Mouse (Mus musculus) ES-CJ7 (cell line): ENCODE data around the gene Celf5.
A peak's percentile ranks its signal among the peaks of the same experiment; 100 is the strongest.

Experiments used
- DNase-seq: peaks from one replicate; pipeline ENCODE4 v3.0.0; 2011; ENCODE audit warnings: low read depth, low spot score

The Celf5 gene

DNA sequence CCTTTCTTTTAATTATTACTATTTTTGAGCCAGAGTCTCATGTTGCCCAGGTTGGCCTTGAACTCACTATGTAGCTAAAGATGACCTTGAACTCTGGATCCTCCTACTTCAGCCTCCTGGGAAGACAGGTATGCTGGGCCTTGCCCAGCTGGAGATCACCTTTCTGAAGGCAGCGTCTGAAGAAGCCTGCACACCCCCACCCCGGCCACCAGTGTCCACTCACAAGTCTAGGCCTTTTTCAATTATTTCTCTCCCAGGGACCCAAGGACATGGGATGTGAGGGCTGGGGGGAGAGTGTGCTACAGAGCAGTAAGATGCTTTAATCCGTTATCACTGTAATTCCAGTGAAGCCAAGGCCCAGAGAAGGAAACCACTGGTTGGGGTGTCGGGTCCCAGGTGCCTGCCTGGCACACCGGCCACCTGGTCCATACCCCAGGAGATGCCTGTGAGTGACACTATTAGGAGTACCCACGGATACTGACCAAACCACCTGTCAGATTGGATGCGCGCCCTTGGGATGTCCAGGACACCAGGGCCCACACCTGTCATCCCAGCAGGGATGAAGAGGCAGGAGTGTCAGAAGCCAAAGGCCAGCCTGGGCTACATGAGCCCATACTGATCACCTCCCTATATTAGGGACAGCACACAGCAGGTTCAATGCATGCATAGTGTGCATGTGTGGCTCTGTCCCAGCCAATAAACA lies 54.6 kb downstream of the Celf5 start:
- peak; percentile 16 for DNase-seq

GRCm38 (mm10) chr10:81427327-81427726 lies 55.2 kb downstream of the Celf5 start:
- DNase-seq, result no peak

DNA sequence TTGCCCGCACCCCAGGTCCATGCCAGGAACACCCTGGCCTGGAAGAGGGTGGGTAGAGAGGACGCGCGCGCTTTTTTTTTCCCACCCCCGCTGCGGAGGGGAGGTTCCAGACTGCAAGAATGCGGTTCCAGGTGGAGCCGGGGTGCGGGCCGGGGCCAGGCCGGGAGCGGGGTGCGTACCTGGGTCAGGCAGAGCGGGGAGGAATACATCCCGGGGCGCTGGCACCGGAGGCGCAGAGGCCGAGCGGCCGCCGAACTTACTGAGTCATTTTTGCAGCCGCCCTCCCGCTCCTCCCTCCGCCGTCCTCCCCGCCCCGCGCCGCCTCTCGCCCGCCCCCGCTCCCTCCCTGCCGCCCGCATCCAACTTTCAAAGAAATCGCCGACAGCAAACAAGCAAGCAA lies 55.6 kb downstream of the Celf5 start:
- DNase-seq, result peak; percentile 9

DNA sequence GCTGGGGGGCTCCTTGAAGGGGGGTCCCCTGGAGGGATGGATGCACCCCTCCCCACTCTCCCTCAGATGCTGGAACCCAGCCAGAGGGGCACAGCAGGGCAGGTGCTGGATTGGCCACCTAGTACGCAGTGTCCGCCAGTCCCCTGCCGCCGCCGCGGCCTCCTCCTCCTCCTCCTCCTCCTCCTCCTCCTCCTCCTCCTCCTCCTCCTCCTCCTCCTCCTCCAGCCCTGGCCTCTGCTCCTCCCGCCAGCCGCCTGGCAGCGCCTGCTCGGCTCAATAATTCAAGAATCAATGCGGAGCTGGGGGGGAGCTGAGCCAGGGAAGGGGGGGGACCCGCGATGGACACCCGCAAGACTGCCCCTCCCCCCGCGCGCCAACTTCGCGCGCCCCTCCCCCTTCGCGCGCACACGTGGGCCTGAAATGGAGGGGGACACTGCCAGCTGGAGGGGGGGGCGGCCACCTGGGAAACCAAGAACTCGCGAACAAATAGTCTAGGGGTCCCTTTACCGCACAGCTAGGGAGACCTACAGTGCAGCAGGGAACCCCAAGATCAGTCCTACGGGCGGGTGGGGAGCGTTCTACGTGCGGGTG lies 56.3 kb downstream of the Celf5 start:
- no peak for DNase-seq

DNA sequence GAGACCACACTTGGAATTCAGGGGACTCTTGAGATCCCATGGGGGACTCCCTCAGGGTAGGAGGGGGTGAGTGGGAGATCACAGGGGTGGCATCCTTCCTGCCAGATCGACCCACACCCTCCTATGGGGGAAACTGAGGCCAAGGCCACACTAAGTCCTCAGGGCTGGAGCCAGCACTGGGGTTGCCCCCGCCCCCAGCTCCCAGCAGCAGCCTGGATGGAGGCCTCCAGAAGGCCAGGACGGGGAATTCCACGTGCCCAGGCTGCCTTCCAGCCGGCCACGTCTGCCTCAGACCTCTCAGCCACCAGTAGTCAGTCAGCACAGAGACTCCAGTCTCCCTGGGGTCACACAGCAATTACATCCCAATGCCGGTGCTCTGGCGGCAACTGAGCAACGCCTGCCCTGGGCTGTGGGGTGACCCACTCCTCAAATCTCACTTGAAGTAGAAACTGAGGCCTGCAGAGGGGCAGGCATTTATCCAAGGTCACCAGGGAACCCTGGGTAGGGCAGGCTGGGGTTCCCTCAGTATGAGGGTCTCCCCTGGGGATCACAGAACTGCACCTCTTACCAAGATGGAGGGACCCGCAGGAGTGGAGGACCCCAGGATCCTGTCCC lies 57.2 kb downstream of the Celf5 start:
- peak; percentile 16 for DNase-seq

GRCm38 (mm10) chr10:81424246-81425051 lies 58.1 kb downstream of the Celf5 start:
- peak; percentile 40 for DNase-seq

GRCm38 (mm10) chr10:81423476-81424245 lies 58.8 kb downstream of the Celf5 start:
- peak; percentile 8 for DNase-seq

GRCm38 (mm10) chr10:81422661-81423217 lies 59.8 kb downstream of the Celf5 start:
- DNase-seq, result no peak

DNA sequence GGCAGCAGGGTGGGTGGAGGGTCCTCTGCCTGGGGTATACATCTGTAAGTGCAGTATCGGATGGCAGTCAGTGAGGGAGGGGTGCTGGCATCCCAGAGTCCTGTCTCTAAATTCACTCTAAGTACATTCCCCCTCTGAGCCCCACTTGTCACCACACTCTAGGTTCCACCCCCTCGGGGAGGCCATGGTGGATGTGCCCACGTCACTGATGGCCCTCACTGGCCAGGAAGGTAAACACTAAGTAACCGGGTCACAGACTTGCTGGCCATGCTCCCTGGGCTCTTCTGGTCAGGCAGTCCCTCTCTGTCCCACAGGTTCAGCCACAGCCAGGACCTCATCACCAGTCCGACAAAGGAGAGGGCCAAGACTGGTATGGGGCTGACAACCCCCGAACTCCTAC lies 60.3 kb downstream of the Celf5 start:
- no peak for DNase-seq

- DNase-seq, result no peak
These were observed 60.8 kb downstream of the Celf5 start for GRCm38 (mm10) chr10:81421797-81422100.

- DNase-seq, result no peak
These were observed 61.3 kb downstream of the Celf5 start for GRCm38 (mm10) chr10:81421041-81421796.

- peak; percentile 57 for DNase-seq
These were observed 62.2 kb downstream of the Celf5 start for GRCm38 (mm10) chr10:81420191-81420767.

DNA sequence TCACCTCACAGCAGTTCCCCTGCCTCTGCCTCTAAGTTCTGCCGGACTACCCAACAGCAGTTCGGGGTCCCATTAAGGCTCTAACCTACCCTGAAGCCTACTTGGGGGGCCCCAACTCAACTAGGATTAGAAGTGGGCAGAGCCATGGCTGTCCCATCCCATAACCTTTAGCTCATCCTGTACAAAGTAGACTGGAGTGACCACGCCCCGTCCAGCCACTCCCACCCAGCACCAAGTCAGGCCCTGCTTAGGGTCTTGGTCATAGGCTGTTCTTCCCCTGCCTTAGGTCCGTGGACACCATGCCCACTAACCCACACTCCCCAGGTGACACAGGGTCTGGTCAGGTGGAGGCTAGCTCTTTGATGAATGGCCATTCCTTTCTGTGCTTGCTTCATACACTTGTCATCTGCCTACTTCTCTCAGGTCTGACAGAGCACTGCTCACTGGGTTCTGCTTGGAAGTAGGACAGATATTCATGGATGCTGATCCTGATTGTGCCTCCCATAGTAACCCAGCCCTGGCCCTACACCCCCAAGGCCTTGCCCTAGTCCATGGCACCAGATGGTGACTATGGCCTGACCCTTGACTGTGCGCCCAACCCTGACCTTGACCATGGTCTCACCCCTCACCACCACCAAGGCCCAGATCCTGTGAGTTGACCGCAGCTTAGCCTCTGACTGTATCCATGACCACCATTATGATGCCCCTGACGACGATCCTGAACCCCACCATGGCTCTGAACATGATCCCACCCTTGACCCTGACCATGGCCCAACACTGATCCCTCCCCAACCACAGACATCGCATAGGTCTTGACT lies 63.2 kb downstream of the Celf5 start:
- peak; percentile 42 for DNase-seq

DNA sequence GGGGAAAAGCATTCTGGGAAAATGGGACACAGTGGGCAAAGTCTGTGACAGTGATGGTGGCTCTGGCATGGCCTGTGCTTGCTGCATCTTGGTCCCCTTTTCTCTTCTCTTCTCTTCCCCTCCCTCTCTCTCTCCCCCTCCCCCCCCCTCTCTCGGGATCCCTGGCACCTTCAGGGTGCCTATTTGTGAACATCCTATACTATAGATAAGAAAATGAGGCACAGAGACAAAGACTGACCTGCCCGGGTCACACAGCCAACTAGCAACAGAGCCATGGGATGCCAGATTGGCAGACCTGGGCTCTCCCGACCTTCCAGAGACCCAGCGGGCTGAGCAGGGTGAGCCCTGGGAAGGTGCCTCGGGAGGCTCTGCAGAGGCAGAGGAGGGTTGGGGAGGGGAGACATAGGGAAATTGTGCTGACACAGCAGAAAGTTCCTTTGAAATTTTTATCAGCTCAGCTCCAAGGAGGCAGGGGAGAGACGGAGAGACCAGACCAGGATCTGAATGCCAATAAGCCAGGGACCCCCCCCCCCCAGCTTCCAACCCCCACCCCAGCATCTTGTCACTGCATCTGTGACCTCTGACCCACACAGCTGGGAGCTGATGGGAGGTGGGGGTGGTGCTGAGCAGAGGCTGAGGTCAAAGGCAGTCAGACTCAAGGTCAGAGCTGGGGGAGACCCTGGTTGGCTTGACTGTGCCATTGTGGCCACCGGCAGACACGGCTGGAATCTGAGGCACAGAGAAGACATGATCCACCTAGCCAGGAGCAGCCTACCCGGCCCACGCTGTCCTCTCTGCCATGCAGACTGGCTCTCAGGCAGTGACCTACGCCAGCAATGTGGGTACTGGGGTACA lies 64.1 kb downstream of the Celf5 start:
- DNase-seq, result peak; percentile 83

DNA sequence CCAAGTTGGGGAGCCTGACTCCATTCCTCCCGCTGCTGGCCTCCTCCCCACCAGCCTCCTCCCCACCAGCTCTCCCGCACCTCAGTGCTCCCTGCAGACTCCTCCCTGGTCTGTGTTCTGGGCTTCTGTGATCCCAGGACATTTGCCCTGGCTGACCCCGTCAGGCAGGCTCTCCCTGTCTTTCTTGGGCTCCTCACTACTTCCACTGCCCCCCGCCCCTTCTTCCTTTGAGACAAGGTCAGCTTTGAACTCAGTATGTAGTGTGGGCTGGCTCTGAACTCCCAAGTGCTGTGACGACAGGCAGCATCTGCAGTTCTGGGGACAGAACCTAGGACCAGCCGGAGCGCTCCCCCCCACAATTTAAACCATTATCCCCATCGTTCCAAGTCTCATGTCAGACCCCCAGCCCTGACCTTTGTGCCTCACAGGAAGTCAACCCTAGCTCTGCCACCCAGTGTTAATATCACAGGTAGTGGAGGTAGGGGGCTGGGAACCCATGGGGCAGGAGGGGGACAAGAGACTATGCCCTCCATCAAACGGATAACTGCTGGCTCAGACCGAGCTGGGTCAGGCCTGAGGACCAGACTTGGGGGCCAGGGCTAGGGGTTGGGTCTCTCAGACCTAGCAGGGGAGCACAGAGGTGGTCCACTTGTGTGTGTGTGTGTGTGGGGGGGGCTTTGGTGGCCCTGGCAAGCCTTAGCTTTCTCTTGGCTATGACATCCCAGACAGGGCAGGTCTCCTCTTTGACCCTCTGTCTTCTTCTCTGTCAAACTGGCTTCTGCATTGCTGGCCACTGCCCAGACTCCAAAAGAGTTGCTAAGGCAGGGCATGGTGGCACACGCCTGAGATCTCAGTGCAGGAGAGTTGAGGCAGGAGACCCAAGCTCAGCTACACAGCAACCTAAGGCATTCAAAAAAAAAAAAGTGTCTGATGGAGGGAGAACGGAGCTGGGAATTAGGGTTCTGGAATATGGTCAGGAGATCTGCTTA lies 65.0 kb downstream of the Celf5 start:
- no peak for DNase-seq

GRCm38 (mm10) chr10:81416581-81417226 lies 65.8 kb downstream of the Celf5 start:
- peak; percentile 98 for DNase-seq
